Mouse (Mus musculus) subcutaneous adipose tissue, adult 2 months (tissue): ENCODE measurements around the gene Gm36176. TPM values are rescaled to one million over a fixed set of nuclear protein-coding genes. Genes with fewer than 3 reads are reported as not detected.

Experiments used
- polyA plus RNA-seq: library from polyadenylated mRNA; depleted of rRNA; stranded (reverse); fragments of >200 nt; gene quantifications from 2 replicates; pipeline ENCODE4 v1.2.3, GENCODE M21; 2012; ENCODE audit warnings: low replicate concordance; rRNA removed

Gene Gm36176
- polyA plus RNA-seq: not detected in 2 replicates

GRCm38 (mm10) chr10:77846503-77846902 lies at the start of gene Gm36176:
Gene Gm36176, plus strand, starts transcription at chr10:77846803.

GRCm38 (mm10) chr10:77798921-77799508 lies 47.6 kb upstream of the Gm36176 start, which contains the start of gene Gm19668:
Gene Gm19668, minus strand, starts transcription at chr10:77799133.

GRCm38 (mm10) chr10:77811743-77812142 lies 34.9 kb upstream of the Gm36176 start, which contains the start of gene Gm9507:
Gene Gm9507, minus strand, starts transcription at chr10:77811843.

GRCm38 (mm10) chr10:77814382-77814781 lies 32.2 kb upstream of the Gm36176 start, which contains the start of gene Gm2696:
Gene Gm2696, plus strand, starts transcription at chr10:77814682.

GRCm38 (mm10) chr10:77826951-77827350 lies 19.7 kb upstream of the Gm36176 start, which contains the start of gene Krtap10-4:
Gene Krtap10-4, minus strand, starts transcription at chr10:77827095.

GRCm38 (mm10) chr10:77835647-77836046 lies 11.0 kb upstream of the Gm36176 start, which contains the start of gene Krtap10-10:
Gene Krtap10-10, plus strand, starts transcription at chr10:77835947.

GRCm38 (mm10) chr10:77852559-77852958 lies 6.0 kb downstream of the Gm36176 start, which contains the start of gene Gm10318:
Gene Gm10318, plus strand, starts transcription at chr10:77852859.

GRCm38 (mm10) chr10:77861675-77862074 lies 15.1 kb downstream of the Gm36176 start, which contains the start of gene Gm3285:
Gene Gm3285, plus strand, starts transcription at chr10:77861975.

Other genes starting within 250 kb of the Gm36176 start
- 253 and 352 TPM in 2 replicates for gene Sumo3, start 240.7 kb upstream of the Gm36176 start, polyA plus RNA-seq
- 0.84 TPM in 1 of 2 replicates, not detected in the other for gene Gm49325, start 240.6 kb upstream of the Gm36176 start, polyA plus RNA-seq
- gene Ube2g2, start 224.5 kb upstream of the Gm36176 start, polyA plus RNA-seq: 60.5 and 66.2 TPM in 2 replicates
- 1.1 TPM in 1 of 2 replicates, not detected in the other for gene Tspear, start 160.2 kb upstream of the Gm36176 start, polyA plus RNA-seq
- not detected in 2 replicates for gene Gm19402, start 156.0 kb upstream of the Gm36176 start, polyA plus RNA-seq
- not detected in 2 replicates for gene Gm9508, start 149.6 kb upstream of the Gm36176 start, polyA plus RNA-seq
- not detected in 2 replicates for gene Gm10272, start 140.2 kb upstream of the Gm36176 start, polyA plus RNA-seq
- gene Gm10024, start 135.3 kb upstream of the Gm36176 start, polyA plus RNA-seq: not detected in 2 replicates
- gene Gm10142, start 131.0 kb upstream of the Gm36176 start, polyA plus RNA-seq: not detected in 2 replicates
- gene Krtap12-1, start 126.2 kb upstream of the Gm36176 start, polyA plus RNA-seq: not detected in 2 replicates
- gene Gm10100, start 120.3 kb upstream of the Gm36176 start, polyA plus RNA-seq: not detected in 2 replicates
- gene Gm18596, start 104.2 kb upstream of the Gm36176 start, polyA plus RNA-seq: not detected in 2 replicates
- gene Gm9736, start 95.4 kb upstream of the Gm36176 start, polyA plus RNA-seq: not detected in 2 replicates
- gene Gm3233, start 87.1 kb upstream of the Gm36176 start, polyA plus RNA-seq: not detected in 2 replicates
- gene Gm3238, start 75.5 kb upstream of the Gm36176 start, polyA plus RNA-seq: not detected in 2 replicates
- not detected in 2 replicates for gene Gm7138, start 69.9 kb upstream of the Gm36176 start, polyA plus RNA-seq
- not detected in 2 replicates for gene Gm3250, start 64.3 kb upstream of the Gm36176 start, polyA plus RNA-seq
- gene Gm7137, start 58.6 kb upstream of the Gm36176 start, polyA plus RNA-seq: not detected in 2 replicates
- gene Gm9639, start 51.7 kb upstream of the Gm36176 start, polyA plus RNA-seq: not detected in 2 replicates
- gene Gm19668, start 47.7 kb upstream of the Gm36176 start, polyA plus RNA-seq: not detected in 2 replicates
- not detected in 2 replicates for gene Gm9507, start 35.0 kb upstream of the Gm36176 start, polyA plus RNA-seq
- not detected in 2 replicates for gene Gm2696, start 32.1 kb upstream of the Gm36176 start, polyA plus RNA-seq
- gene Krtap10-4, start 19.7 kb upstream of the Gm36176 start, polyA plus RNA-seq: not detected in 2 replicates
- not detected in 2 replicates for gene Krtap10-10, start 10.9 kb upstream of the Gm36176 start, polyA plus RNA-seq
- not detected in 2 replicates for gene Gm10318, start 6.1 kb downstream of the Gm36176 start, polyA plus RNA-seq
- gene Gm3285, start 15.2 kb downstream of the Gm36176 start, polyA plus RNA-seq: not detected in 2 replicates
- gene Lrrc3, start 55.7 kb downstream of the Gm36176 start, polyA plus RNA-seq: 7.8 and 12.9 TPM in 2 replicates
- 0.69 and 2.5 TPM in 2 replicates for gene Trpm2, start 123.8 kb downstream of the Gm36176 start, polyA plus RNA-seq
- gene 1810043G02Rik, start 131.7 kb downstream of the Gm36176 start, polyA plus RNA-seq: 57.2 and 59.7 TPM in 2 replicates
- 159 and 201 TPM in 2 replicates for gene Pfkl, start 163.3 kb downstream of the Gm36176 start, polyA plus RNA-seq
- gene Dnmt3l, start 195.1 kb downstream of the Gm36176 start, polyA plus RNA-seq: 6.6 and 13.6 TPM in 2 replicates
- 0.19 TPM in 1 of 2 replicates, not detected in the other for gene Aire, start 196.8 kb downstream of the Gm36176 start, polyA plus RNA-seq
- 14.4 and 31.1 TPM in 2 replicates for gene Icosl, start 222.5 kb downstream of the Gm36176 start, polyA plus RNA-seq